Mouse (Mus musculus): ENCODE data around the gene Csrnp3. TPM values are rescaled to one million over a fixed set of nuclear protein-coding genes. Genes with fewer than 3 reads are reported as not detected.

Gene Csrnp3
- total and polyA plus RNA-seq, 3 experiments, result 2.2 to 2.5 (median 2.3) TPM

DNA sequence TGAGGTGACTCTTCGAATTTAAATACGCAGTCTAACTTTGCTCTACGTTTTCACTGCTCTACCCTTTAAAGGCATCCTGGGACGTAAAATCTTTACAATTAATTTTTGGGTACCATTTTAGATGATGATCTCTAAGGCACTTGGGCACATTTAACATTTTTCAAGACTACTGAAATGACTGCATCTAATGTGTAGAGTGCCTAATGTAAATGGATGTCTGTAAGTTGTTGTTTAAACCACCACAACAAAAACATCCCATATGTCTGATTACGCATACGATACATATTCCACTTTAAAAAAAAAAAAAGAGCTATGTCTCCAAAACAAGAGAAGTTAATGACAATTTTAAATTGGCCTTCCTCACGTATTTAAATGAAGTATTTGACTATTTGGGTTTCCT lies 85.7 kb downstream of the Csrnp3 start:
- H3K9ac ChIP-seq (ENCODE audit: insufficient read depth, low read depth), result no peak overlapping the region
- no peaks in the 10 kb centered on the region for H3K27me3 ChIP-seq (replicated peaks)
- DNase-seq (ENCODE audit: extremely low read depth), result peak; percentile 12
- peaks cover 9% of the 10 kb centered on the region; the same call in 1 of the 2 replicates for H3K79me2 ChIP-seq (replicated peaks; ENCODE audit: control insufficient read depth, extremely low read depth, insufficient read depth, poor library complexity, severe bottlenecking)
- H3K4me2 ChIP-seq (ENCODE audit: insufficient read depth, low read depth, poor library complexity, severe bottlenecking), result no peak overlapping the region
- H3K4me1 ChIP-seq (ENCODE audit: control insufficient read depth in 1 of 2, insufficient read depth in 2 of 2), result peaks cover 0 to 4% of the 10 kb centered on the region in 2 experiments; a peak in 2 of 4 replicates
- peaks cover 5% of the 10 kb centered on the region in 2 experiments for H3K36me3 ChIP-seq (replicated peaks in 1 of 2; ENCODE audit: control insufficient read depth in 1 of 2, insufficient read depth in 1 of 2, low read length in 1 of 2)
- peaks cover 13% of the 10 kb centered on the region for H3K9me3 ChIP-seq (replicated peaks; ENCODE audit: low read length)
- H3K27ac ChIP-seq (ENCODE audit: insufficient read depth, low read depth), result no peak overlapping the region
- H3K4me3 ChIP-seq (replicated peaks in 1 of 3; ENCODE audit: low read depth in 2 of 3, low read length in 2 of 3, poor library complexity in 1 of 3), result peak overlapping the region; percentile 33 to 54 (median 49)
- dilution Hi-C loops (cut with MboI; ENCODE audit: extremely low pct_ligation_motif_present, extremely low pct_unique_long_range_greater_than_20kb, low sequenced_read_pairs), result no loop called here
- in situ Hi-C loops (cut with MboI; ENCODE audit: low pct_ligation_motif_present, low pct_unique_long_range_greater_than_20kb, low sequenced_read_pairs), result no loop called here
- no peak for TF ChIP-seq CTCF (conservative IDR thresholded peaks at IDR 0.05 in 1 of 2, IDR thresholded peaks at IDR 0.05 in 1 of 2; ENCODE audit: low read depth in 2 of 2, low read length in 2 of 2)
- no peak for TF ChIP-seq POLR2AphosphoS2 (IDR thresholded peaks at IDR 0.05; ENCODE audit: low read depth, low read length)

DNA sequence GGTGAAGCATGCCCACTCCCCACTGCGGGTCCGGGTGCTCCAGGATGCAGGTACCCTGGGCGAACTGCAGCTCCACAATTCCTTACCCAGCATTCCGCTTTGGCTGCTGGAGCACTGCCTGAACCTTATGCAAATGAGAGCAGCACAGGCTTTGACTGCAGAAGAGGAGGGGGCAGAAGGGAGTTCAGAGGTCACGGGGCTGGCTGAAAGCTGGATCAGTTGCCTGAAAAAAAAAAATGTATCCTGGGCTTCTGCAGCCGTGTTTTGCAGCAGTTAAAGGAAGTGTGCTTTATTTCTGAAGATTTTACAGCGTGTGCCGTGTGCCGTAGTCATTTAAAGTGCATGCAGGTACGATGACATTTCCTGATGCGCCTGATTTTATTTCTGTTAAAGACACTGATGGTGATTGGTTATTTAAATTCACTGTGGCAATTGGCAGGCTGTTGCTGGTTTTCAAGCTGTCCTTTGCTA lies 86.3 kb downstream of the Csrnp3 start:
- Histone ChIP-seq H3K36me3 (replicated peaks in 1 of 2; ENCODE audit: control insufficient read depth in 1 of 2, insufficient read depth in 1 of 2, low read length in 1 of 2) (peaks cover 5% of the 10 kb centered on the region in 2 experiments), H3K4me2 (ENCODE audit: insufficient read depth, low read depth, poor library complexity, severe bottlenecking) (peak overlapping the region; percentile 3), H3K27me3 (replicated peaks) (no peaks in the 10 kb centered on the region), H3K9me3 (replicated peaks; ENCODE audit: low read length) (peaks cover 13% of the 10 kb centered on the region), H3K4me3 (replicated peaks in 1 of 3; ENCODE audit: low read depth in 2 of 3, low read length in 2 of 3, poor library complexity in 1 of 3) (peak overlapping the region; percentile 33 to 54 (median 49)), H3K9ac (ENCODE audit: insufficient read depth, low read depth) (no peak overlapping the region), H3K79me2 (replicated peaks; ENCODE audit: control insufficient read depth, extremely low read depth, insufficient read depth, poor library complexity, severe bottlenecking) (peaks cover 9% of the 10 kb centered on the region; the same call in 1 of the 2 replicates), H3K4me1 (ENCODE audit: control insufficient read depth in 1 of 2, insufficient read depth in 2 of 2) (peaks cover 0 to 4% of the 10 kb centered on the region in 2 experiments; a peak in 2 of 4 replicates), H3K27ac (ENCODE audit: insufficient read depth, low read depth) (no peak overlapping the region)
- TF ChIP-seq IRF4 (IDR thresholded peaks at IDR 0.05; ENCODE audit: low read depth, low read length) (no peak), ZNF384 (IDR thresholded peaks at IDR 0.05; ENCODE audit: low read depth, low read length) (peak; percentile 55), SIN3A (IDR thresholded peaks at IDR 0.05; ENCODE audit: low read length) (0 out of 2 replicates have a peak, but pooled peaks have one; percentile 24), TCF12 (IDR thresholded peaks at IDR 0.05; ENCODE audit: low read depth, low read length) (no peak)
- dilution Hi-C loops (cut with MboI; ENCODE audit: extremely low pct_ligation_motif_present, extremely low pct_unique_long_range_greater_than_20kb, low sequenced_read_pairs), result no loop called here
- in situ Hi-C loops (cut with MboI; ENCODE audit: low pct_ligation_motif_present, low pct_unique_long_range_greater_than_20kb, low sequenced_read_pairs), result no loop called here
- DNase-seq (ENCODE audit: extremely low read depth), result peak; percentile 67

DNA sequence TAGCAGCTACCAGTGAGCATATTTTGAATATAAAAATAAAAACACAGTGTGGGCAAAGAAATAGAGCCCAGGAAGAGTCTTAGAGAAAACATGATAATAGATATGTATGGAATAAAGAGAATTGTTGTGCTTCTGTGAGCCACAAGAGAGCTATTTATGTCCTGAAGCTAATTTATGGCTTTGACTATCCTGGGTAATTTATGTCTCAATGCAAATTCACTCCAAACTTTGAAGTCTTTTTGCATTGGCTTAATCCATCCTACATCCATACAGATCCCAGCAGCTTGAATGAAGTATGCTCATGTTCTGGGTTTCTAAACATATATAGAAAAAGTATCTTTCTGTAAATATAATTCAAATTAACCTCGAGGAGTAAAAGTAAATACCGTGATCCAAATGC lies 88.5 kb downstream of the Csrnp3 start:
- H3K4me1 ChIP-seq (ENCODE audit: control insufficient read depth in 1 of 2, insufficient read depth in 2 of 2), result peaks cover 0 to 4% of the 10 kb centered on the region in 2 experiments; a peak in 2 of 4 replicates
- H3K79me2 ChIP-seq (replicated peaks; ENCODE audit: control insufficient read depth, extremely low read depth, insufficient read depth, poor library complexity, severe bottlenecking), result peaks cover 9% of the 10 kb centered on the region; the same call in 1 of the 2 replicates
- dilution Hi-C loops (cut with MboI; ENCODE audit: extremely low pct_ligation_motif_present, extremely low pct_unique_long_range_greater_than_20kb, low sequenced_read_pairs) (no loop called here), in situ Hi-C loops (cut with MboI; ENCODE audit: low pct_ligation_motif_present, low pct_unique_long_range_greater_than_20kb, low sequenced_read_pairs) (no loop called here)
- no peaks in the 10 kb centered on the region for H3K27me3 ChIP-seq (replicated peaks)
- no peak overlapping the region for H3K4me2 ChIP-seq (ENCODE audit: insufficient read depth, low read depth, poor library complexity, severe bottlenecking)
- H3K4me3 ChIP-seq (replicated peaks in 1 of 3; ENCODE audit: low read depth in 2 of 3, low read length in 2 of 3, poor library complexity in 1 of 3), result no peak overlapping the region
- no peak overlapping the region for H3K9ac ChIP-seq (ENCODE audit: insufficient read depth, low read depth)
- no peak for TF ChIP-seq JUN (IDR thresholded peaks at IDR 0.05; ENCODE audit: insufficient read depth, low read depth, low read length)
- no peak for TF ChIP-seq PAX5 (IDR thresholded peaks at IDR 0.05; ENCODE audit: low read length)
- TF ChIP-seq TBP (conservative IDR thresholded peaks at IDR 0.05; ENCODE audit: low read depth, low read length), result no peak
- TF ChIP-seq ZC3H11A (IDR thresholded peaks at IDR 0.05; ENCODE audit: low read depth, low read length), result no peak
- H3K9me3 ChIP-seq (replicated peaks; ENCODE audit: low read length), result peaks cover 9% of the 10 kb centered on the region
- no peak overlapping the region for H3K27ac ChIP-seq (ENCODE audit: insufficient read depth, low read depth)
- H3K36me3 ChIP-seq (replicated peaks in 1 of 2; ENCODE audit: control insufficient read depth in 1 of 2, insufficient read depth in 1 of 2, low read length in 1 of 2), result peaks cover 5% of the 10 kb centered on the region in 2 experiments
- DNase-seq (ENCODE audit: extremely low read depth), result no peak

All from CH12.LX (cell line).